Mouse (Mus musculus) cerebellum, adult 8-10 months (tissue): ENCODE measurements around the gene Zfp160.
"Not testable (repeated sequence)": the region's sequence is repeated elsewhere in the genome, so short reads cannot be mapped to it uniquely, and the experiment has no call there.

Experiments used
- DNase-seq: peaks from one replicate; pipeline ENCODE4 v3.0.0; 2022

Zfp160 gene

GRCm38 (mm10) chr17:21008382-21009331 lies at the start of gene Zfp160:
TSS of gene Zfp160 (plus strand) at chr17:21008903.
- peak; percentile 78 for DNase-seq

GRCm38 (mm10) chr17:20960386-20960785 lies 48.3 kb upstream of the Zfp160 start:
- no peak for DNase-seq

GRCm38 (mm10) chr17:20965421-20965820 lies 43.3 kb upstream of the Zfp160 start:
- no peak for DNase-seq

DNA sequence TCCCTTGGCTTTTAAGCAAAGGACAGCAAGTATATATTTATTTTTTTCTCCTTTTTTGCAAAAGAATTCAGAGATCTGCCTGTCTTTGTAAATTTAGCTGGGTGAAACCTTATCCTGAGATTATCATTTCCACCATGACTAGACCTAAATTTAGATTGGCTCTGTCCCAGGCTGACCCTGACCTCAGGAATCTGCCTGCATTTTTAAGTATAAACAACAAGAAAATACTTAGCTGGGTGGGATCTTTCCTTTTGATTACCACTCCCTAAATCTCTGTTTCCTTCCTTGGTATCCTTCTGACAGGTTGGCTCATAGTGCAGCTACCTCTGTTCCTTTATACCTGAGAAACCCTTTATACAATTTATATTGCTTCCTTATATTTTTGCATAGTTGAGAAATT lies 42.0 kb upstream of the Zfp160 start:
- no peak for DNase-seq

- no peak for DNase-seq
Measured at GRCm38 (mm10) chr17:20993716-20994115, 15.0 kb upstream of the Zfp160 start.

GRCm38 (mm10) chr17:20996364-20996763 lies 12.3 kb upstream of the Zfp160 start, which contains the start of gene Vmn1r233:
TSS of gene Vmn1r233 (minus strand) at chr17:20996464.
- DNase-seq, result no peak

GRCm38 (mm10) chr17:21009726-21010125 lies 1.0 kb downstream of the Zfp160 start:
- no peak for DNase-seq

DNA sequence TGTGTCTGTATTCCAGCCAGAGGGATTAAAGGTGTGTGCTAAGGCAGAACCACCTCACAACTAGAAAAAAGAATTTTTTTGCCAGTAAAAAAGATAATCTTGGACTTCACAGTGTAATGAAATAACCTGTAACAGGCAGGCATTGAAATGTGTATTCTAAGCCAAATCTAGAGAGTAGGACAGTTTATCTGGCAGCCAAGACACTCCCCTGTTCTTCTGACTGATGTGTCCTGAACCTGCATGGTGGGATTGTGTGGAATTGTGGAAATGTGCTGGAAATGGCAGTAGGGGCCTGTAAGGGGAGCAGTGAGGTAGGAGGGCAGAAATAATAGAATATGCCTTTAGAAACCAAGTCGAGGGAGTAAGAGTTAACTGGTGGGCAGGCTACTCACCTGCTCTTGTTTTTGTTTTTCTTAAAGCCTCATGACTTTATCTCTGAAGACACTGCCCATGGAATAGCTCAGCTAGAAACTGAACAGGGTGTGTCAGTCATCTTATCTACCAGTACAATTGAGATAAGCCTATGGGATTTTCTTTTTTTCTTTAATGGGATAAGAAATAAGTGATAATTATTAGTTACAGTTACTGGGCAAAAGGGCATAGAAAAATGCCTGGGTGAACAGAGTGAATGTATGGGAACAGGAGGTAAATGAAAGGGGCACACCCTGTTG lies 9.8 kb downstream of the Zfp160 start:
- DNase-seq, result no peak

GRCm38 (mm10) chr17:21048020-21048419 lies 39.3 kb downstream of the Zfp160 start:
- DNase-seq, result not testable (repeated sequence)

- DNase-seq, result no peak
Measured at GRCm38 (mm10) chr17:21050901-21051300, 42.2 kb downstream of the Zfp160 start.

GRCm38 (mm10) chr17:21051341-21051740 lies 42.6 kb downstream of the Zfp160 start:
- not testable (repeated sequence) for DNase-seq

DNA sequence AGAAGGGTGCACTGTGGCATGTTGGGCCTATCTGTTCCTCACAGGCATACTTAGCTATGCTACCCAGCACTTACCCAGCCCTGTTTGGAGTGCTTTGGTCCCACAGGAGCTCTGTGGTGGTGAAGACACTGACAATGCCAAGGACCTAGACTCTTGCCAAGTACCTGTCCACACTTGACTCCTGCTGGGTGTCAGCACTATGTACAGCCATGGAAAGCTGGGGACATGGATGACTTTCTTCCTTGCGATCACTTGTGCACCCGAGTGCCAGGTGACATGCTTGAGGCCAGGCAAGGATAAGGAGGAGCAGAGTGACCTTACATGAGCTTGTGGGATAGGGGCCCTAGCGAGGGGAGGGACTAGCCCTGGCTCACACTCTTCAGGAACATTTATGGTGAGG lies 43.2 kb downstream of the Zfp160 start:
- not testable (repeated sequence) for DNase-seq

- no peak for DNase-seq
Measured at GRCm38 (mm10) chr17:21053267-21053666, 44.6 kb downstream of the Zfp160 start.

DNA sequence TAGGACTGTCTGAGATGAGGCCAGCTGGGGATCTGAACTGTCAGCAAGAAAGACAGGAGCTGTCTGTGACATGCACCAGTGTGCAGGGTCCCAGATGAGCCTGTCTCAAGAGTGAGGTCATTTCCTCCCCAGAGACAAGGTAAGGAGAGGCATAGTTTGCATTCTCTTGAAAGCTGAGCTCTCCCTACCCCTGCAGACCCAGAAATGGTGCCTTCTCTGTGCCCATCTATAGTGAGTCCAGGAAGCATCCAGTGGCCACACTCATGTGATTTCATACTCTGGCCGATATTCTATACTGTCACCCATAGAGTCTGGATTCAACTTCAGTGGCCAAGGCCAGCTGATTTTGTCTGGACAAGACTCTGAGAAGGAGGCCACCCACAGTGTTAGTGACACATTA lies 46.4 kb downstream of the Zfp160 start:
- not testable (repeated sequence) for DNase-seq

GRCm38 (mm10) chr17:21065501-21065900 lies 56.8 kb downstream of the Zfp160 start:
- no peak for DNase-seq

DNA sequence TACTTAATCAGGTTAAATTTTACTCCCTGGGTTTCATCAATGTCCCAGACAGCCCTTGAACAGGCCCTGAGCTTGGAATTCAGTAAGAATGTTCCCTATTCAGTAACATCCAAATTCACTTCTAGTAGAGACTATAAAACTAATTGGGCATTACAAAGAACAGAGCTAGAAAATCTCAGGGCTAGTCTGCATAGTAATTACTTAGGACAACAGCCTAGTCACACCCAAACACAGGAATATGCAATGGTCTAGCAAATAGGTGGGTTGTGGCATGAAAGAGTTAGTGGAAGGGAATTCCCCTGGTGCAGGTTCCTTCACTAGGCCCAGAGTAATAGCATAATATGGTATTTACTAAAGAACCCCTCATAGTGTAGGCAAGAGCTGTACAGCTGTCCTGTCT lies 58.3 kb downstream of the Zfp160 start:
- DNase-seq, result no peak

GRCm38 (mm10) chr17:21069443-21069842 lies 60.7 kb downstream of the Zfp160 start:
- DNase-seq, result not testable (repeated sequence)

DNA sequence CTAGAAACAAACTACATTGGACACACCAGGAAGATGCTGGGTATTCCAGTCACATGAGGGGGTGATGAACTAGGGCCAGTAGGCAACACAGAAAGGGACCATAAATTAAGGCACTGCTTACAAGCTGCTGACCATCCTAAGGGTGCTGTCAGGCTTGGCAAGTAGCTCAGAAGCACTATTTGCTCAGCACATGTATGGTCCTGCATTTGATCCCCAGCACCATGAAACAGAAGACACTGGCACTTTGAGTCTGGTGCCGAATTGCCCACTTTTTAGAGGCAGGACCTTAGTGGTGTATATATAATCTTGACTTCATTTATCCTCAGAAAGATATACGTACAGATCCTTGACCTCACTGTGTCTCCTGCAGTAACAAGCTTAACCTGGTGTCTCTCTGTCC lies 62.3 kb downstream of the Zfp160 start:
- not testable (repeated sequence) for DNase-seq
